Mouse (Mus musculus) C2C12 (cell line): Measurements from ENCODE around the gene Tsen54. TPM values are rescaled to one million over a fixed set of nuclear protein-coding genes. Genes with fewer than 3 reads are reported as not detected.

Experiments used
- H3K27me3 ChIP-seq: one replicate; pipeline ENCODE4 v1.6.1; 2011; ENCODE audit not compliant: control insufficient read depth, insufficient read depth, insufficient read length
- H3K36me3 ChIP-seq: one replicate; pipeline ENCODE4 v1.6.1; 2011; ENCODE audit not compliant: control insufficient read depth, insufficient read depth
- H3K4me3 ChIP-seq: one replicate; pipeline ENCODE4 v1.5.1; 2011; ENCODE audit warnings: mild to moderate bottlenecking, control low read depth; ENCODE audit not compliant: poor library complexity, insufficient read depth, severe bottlenecking
- H3K79me2 ChIP-seq: one replicate; pipeline ENCODE4 v1.6.1; 2011; ENCODE audit not compliant: control insufficient read depth, insufficient read depth
- H3K79me3 ChIP-seq: one replicate; pipeline ENCODE4 v1.6.1; 2011; ENCODE audit warnings: low read depth, control low read depth
- H3ac ChIP-seq: one replicate; pipeline ENCODE3; 2011; ENCODE audit warnings: low read depth; ENCODE audit not compliant: control insufficient read depth, insufficient read length
- CEBPB ChIP-seq: IDR thresholded peaks from one replicate; pipeline ENCODE4 v1.6.1; 2011; ENCODE audit warnings: low read depth, mild to moderate bottlenecking, control low read depth, moderate library complexity
- CTCF ChIP-seq: IDR thresholded peaks from one replicate; pipeline ENCODE4 v1.5.1; 2011; ENCODE audit not compliant: control insufficient read depth, insufficient read depth, insufficient read length
- FOSL1 ChIP-seq: IDR thresholded peaks from one replicate; pipeline ENCODE4 v1.8.0; 2011; ENCODE audit warnings: mild to moderate bottlenecking, low read length; ENCODE audit not compliant: poor library complexity, insufficient read depth, severe bottlenecking
- MAX ChIP-seq: IDR thresholded peaks from one replicate; pipeline ENCODE4 v1.6.1; 2011; ENCODE audit warnings: mild to moderate bottlenecking, control low read depth
- MYOD1 ChIP-seq: IDR thresholded peaks from one replicate; pipeline ENCODE4 v1.6.1; 2011; ENCODE audit warnings: low read depth; ENCODE audit not compliant: control insufficient read depth, insufficient read length
- MYOG ChIP-seq: IDR thresholded peaks from one replicate; pipeline ENCODE4 v1.6.1; 2011; ENCODE audit not compliant: control insufficient read depth, insufficient read length; ENCODE audit errors: extremely low read depth
- USF1 ChIP-seq: IDR thresholded peaks from one replicate; pipeline ENCODE4 v1.6.1; 2011; ENCODE audit warnings: low read depth, mild to moderate bottlenecking, control low read depth, moderate library complexity
- polyA plus RNA-seq: library from polyadenylated mRNA; unstranded; fragments of >200 nt; fragmentation: generic; extraction: Trizol; gene quantifications from one replicate; pipeline ENCODE4 v1.2.1, GENCODE M21; 2012; ENCODE audit warnings: missing spikeins

Tsen54 gene
- polyA plus RNA-seq, 1 experiment = 18.5 TPM

DNA sequence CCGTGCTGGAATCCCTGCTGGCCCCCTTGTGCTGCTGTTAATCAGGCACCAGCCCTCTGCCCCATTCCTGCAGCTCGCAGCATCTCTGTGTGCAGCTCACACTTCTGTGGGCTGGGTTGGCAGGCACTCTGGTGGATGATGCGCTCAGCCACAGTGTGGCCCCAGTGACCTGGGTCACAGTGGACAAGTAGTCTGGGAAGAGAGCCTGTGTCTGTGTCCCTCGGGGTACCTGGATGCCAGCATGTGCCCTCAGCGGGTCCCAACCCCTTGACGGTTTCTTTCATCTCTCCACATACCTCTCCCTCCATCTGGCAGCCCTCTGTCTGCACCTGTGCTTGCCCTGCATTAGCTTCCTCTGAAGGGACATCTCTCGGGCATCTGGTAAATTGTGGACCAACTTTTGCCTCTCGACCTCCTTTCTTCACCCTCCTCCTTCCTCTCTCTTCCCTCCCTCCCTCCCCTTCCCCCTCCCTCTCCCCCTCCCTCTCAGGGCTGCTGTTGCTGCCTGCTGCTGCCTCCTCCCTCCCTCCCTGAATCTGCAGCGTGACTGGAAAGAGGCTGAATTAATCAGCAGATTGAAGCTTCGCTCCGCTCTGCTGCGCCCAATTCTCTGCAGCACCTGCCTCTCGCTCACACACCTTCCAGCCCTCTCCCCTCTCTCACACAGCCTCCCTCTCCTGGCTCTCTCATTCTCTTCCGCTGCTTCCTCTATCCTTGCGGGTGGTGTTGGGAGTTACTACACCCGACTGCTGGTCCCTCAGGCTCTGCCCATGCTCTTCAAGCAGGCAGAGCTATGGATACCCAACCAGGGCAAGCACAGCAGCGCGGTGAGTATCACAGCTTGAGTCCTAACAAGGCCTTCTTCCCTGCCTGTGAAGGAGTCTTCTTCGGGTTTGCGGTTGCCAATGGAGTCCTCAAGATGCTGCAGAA lies 34.1 kb upstream of the Tsen54 start:
- TF ChIP-seq MAX = no peak
- TF ChIP-seq CEBPB = no peak
- TF ChIP-seq CTCF = no peak
- TF ChIP-seq MYOG = no peak
- no peak for TF ChIP-seq MYOD1
- no peak for TF ChIP-seq FOSL1
- TF ChIP-seq USF1 = no peak
- Histone ChIP-seq H3K36me3 (no peaks in the 10 kb centered on the region), H3K79me3 (no peaks in the 10 kb centered on the region), H3ac (no peak overlapping the region), H3K27me3 (no peaks in the 10 kb centered on the region), H3K4me3 (no peak overlapping the region), H3K79me2 (no peaks in the 10 kb centered on the region)

DNA sequence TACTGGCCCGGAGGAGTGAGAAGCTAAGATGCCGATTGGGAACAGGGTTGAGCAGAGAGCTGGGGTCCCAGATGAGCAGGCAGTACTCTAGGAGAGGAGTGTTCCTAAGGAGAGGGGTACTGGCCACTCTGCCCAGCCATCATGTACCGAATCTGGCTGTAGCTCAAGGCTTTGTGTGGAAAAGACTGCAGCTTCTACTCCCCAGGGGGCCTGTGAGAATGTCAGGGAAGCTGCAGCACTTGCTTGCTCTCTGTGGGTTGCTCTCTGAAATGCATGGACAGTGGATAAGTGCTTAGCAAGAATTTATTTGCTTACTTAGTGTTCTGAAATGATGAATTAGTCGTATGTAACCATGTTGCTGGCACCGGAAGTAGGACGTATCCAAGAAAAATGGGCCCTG lies 28.1 kb upstream of the Tsen54 start:
- no peak for TF ChIP-seq CTCF
- TF ChIP-seq MYOD1 = no peak
- no peak for TF ChIP-seq MAX
- no peak for TF ChIP-seq MYOG
- TF ChIP-seq CEBPB = no peak
- no peak for TF ChIP-seq FOSL1
- no peak for TF ChIP-seq USF1
- no peak overlapping the region for H3K4me3 ChIP-seq

GRCm38 (mm10) chr11:115789787-115790186 lies 24.7 kb upstream of the Tsen54 start:
- Histone ChIP-seq H3K27me3 (no peaks in the 10 kb centered on the region), H3ac (no peak overlapping the region), H3K36me3 (peaks cover 10% of the 10 kb centered on the region), H3K4me3 (no peak overlapping the region), H3K79me2 (no peaks in the 10 kb centered on the region), H3K79me3 (no peaks in the 10 kb centered on the region)
- no peak for TF ChIP-seq MYOD1

More for the DNA sequence above, 28.1 kb upstream of the Tsen54 start:
- Histone ChIP-seq H3ac (no peak overlapping the region), H3K36me3 (peaks cover under 1% of the 10 kb centered on the region), H3K27me3 (no peaks in the 10 kb centered on the region), H3K79me3 (no peaks in the 10 kb centered on the region), H3K79me2 (no peaks in the 10 kb centered on the region)

GRCm38 (mm10) chr11:115791919-115792318 lies 22.6 kb upstream of the Tsen54 start:
- Histone ChIP-seq H3K36me3 (peaks cover 10% of the 10 kb centered on the region), H3K27me3 (no peaks in the 10 kb centered on the region), H3K4me3 (no peak overlapping the region), H3K79me2 (no peaks in the 10 kb centered on the region), H3ac (no peak overlapping the region), H3K79me3 (no peaks in the 10 kb centered on the region)
- TF ChIP-seq FOSL1 (no peak), CTCF (no peak), USF1 (no peak), MYOG (no peak), CEBPB (no peak), MAX (no peak), MYOD1 (no peak)

DNA sequence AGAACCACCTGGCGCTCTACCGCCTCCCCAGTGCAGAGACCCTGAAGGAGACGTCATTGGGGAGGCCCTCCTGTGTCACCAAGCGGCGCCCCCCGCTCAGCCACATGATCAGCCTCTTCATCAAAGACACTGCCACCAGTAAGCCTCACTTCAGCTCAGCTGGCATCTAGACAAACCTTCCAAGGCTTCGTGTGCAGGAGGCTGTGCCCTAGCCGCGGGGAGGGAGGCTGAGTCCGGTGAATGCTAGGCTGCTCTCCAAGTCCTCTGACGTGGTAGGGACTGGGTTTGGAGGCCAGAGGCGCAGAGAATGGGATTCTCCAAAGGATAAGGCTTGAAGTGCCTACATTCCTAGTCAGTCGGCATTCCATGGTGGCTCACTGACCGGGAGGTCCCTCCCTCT lies 22.2 kb upstream of the Tsen54 start:
- Histone ChIP-seq H3ac (no peak overlapping the region), H3K4me3 (no peak overlapping the region), H3K79me3 (no peaks in the 10 kb centered on the region), H3K79me2 (no peaks in the 10 kb centered on the region), H3K36me3 (peaks cover 10% of the 10 kb centered on the region), H3K27me3 (no peaks in the 10 kb centered on the region)
- TF ChIP-seq MAX = no peak
- TF ChIP-seq MYOD1 = no peak
- TF ChIP-seq FOSL1 = no peak
- no peak for TF ChIP-seq CEBPB
- TF ChIP-seq MYOG = no peak
- TF ChIP-seq CTCF = no peak
- no peak for TF ChIP-seq USF1

DNA sequence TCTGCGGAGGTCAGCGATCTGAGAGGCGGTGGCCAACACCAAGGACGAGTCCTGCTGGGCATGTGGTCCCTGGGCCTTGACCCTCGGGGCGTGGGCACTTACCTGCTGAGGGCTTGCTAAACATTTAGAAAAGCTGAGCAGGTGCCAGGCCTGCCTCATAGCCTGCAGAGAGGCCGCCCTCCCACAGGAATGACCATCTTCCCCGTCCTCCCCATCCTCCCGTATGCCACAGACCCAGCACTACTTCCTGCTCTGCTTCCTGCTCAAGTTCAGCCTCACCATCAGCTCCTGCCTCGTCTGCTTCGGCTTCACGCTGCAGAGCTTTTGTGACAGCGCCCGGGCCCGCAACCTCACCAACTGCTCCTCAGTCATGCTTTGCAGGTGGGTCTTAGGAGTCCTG lies 17.6 kb upstream of the Tsen54 start:
- Histone ChIP-seq H3K4me3 (no peak overlapping the region), H3K79me3 (no peaks in the 10 kb centered on the region), H3ac (no peak overlapping the region), H3K27me3 (no peaks in the 10 kb centered on the region), H3K79me2 (no peaks in the 10 kb centered on the region), H3K36me3 (peaks cover 26% of the 10 kb centered on the region)
- TF ChIP-seq MAX (no peak), MYOG (no peak), CTCF (no peak), MYOD1 (no peak), USF1 (no peak)
